12 mouse cellular contexts compared by ENCODE assay signal in genomic region chr6:17077720-17078119, GRCm38 (mm10). TPM values are rescaled to one million over a fixed set of nuclear protein-coding genes. Genes with fewer than 3 reads are reported as not detected.
DNase-seq lines count a peak whose midpoint lies in the region; ATAC-seq lines count a peak whose summit lies in the region.
"Had no signal": no experiment of that assay in that cellular context is flagged by ENCODE, and none has a peak within 500 bp of the region (broad histone marks: within the 10 kb centered on the region; RNA-seq: fewer than 3 reads in every experiment).

No protein-coding gene starts in this region.

- H3K4me2 ChIP-seq in hindbrain, embryonic 16.5 days (ENCODE audit: low read length) = no peak overlapping the region
- H3K4me2 ChIP-seq in hindbrain, embryonic 12.5 days (replicated peaks) = no peak overlapping the region

- 13% methylated on average over 3 of the region's 3 CpGs for WGBS in hindbrain, embryonic 16.5 days
- WGBS in hindbrain, embryonic 12.5 days = 8% methylated on average over 3 of the region's 3 CpGs

- no peaks in the 10 kb centered on the region for H3K27me3 ChIP-seq in hindbrain, embryonic 16.5 days (replicated peaks; ENCODE audit: control insufficient read depth, insufficient read depth, low read length)
- H3K27me3 ChIP-seq in hindbrain, embryonic 12.5 days = no peaks in the 10 kb centered on the region

- peak; percentile 54; the same call in 1 of the 2 replicates for ATAC-seq in hindbrain, embryonic 16.5 days
- no peak for ATAC-seq in hindbrain, embryonic 12.5 days (ENCODE audit: low FRiP score)
- ATAC-seq: CD4-positive, CD25-positive, alpha-beta regulatory T cell, adult 4 months had no signal

- peak; percentile 78 for DNase-seq in 3T3-L1 (ENCODE audit: low read depth, low spot score)
- DNase-seq in embryo, embryonic 11 days = peak; percentile 49
- peak; percentile 46 to 51 for DNase-seq in kidney, postnatal 36 days
- no peak for DNase-seq in frontal cortex, postnatal 25 days (ENCODE audit: low spot score in 2 of 2)
- no peak for DNase-seq in layer of hippocampus, postnatal 25 days (ENCODE audit: extremely low spot score in 1 of 2, low spot score in 1 of 2)
- no peak for DNase-seq in gastrocnemius, postnatal 10 days
- DNase-seq: gastrocnemius, postnatal 25 days; heart, postnatal 14 days had no signal

- H3K9me3 ChIP-seq in hindbrain, embryonic 16.5 days (ENCODE audit: control insufficient read depth, low read length) = no peaks in the 10 kb centered on the region
- no peaks in the 10 kb centered on the region for H3K9me3 ChIP-seq in hindbrain, embryonic 12.5 days (replicated peaks)

- no peak overlapping the region for H3K9ac ChIP-seq in hindbrain, embryonic 16.5 days (ENCODE audit: low read depth, low read length)
- H3K9ac ChIP-seq in hindbrain, embryonic 12.5 days = no peak overlapping the region
- H3K9ac ChIP-seq: liver, embryonic 14.5 days had no signal

- H3K4me3 ChIP-seq in hindbrain, embryonic 16.5 days (ENCODE audit: low read length) = no peak overlapping the region
- no peak overlapping the region for H3K4me3 ChIP-seq in hindbrain, embryonic 12.5 days

- no peak overlapping the region for H3K27ac ChIP-seq in hindbrain, embryonic 16.5 days (ENCODE audit: low read depth, low read length)
- no peak overlapping the region for H3K27ac ChIP-seq in hindbrain, embryonic 12.5 days
- H3K27ac ChIP-seq: liver, embryonic 14.5 days had no signal

- peaks cover 3% of the 10 kb centered on the region; the same call in 1 of the 2 replicates for H3K4me1 ChIP-seq in hindbrain, embryonic 16.5 days (ENCODE audit: control insufficient read depth, insufficient read depth, low read depth, low read length)
- H3K4me1 ChIP-seq in hindbrain, embryonic 12.5 days = peaks cover 13% of the 10 kb centered on the region

- no peaks in the 10 kb centered on the region for H3K36me3 ChIP-seq in hindbrain, embryonic 16.5 days (ENCODE audit: control insufficient read depth, insufficient read depth, low read length)
- no peaks in the 10 kb centered on the region for H3K36me3 ChIP-seq in hindbrain, embryonic 12.5 days

RNA-seq across cellular contexts. Expression of gene Tes, which starts 12.8 kb away (rescaled TPM):
- polyA plus RNA-seq in hindbrain, embryonic 16.5 days (2015; fragmentation: Nextera tagmentation; extraction: Ambion mirVana) = 55.5 and 58.8 TPM in 2 replicates
- 58.5 and 64.2 TPM in 2 replicates for polyA plus RNA-seq in hindbrain, embryonic 12.5 days (2016; fragmentation: Nextera tagmentation; extraction: Ambion mirVana)
- 1 to 10 TPM; 2.4 to 2.9 TPM for total RNA-seq in layer of hippocampus, postnatal 25 days (2021)
- total RNA-seq in gastrocnemius, postnatal 10 days (2021) = 1 to 10 TPM; 2.5 to 4.6 TPM

Comparison
In these comparisons a context has a peak if more than half of its experiments do, and no peak if none do; other contexts are left out.
1. DNase-seq: peak in 3T3-L1 (single experiment), embryo, embryonic 11 days (single experiment) and kidney, postnatal 36 days (2 of 2); none in frontal cortex, postnatal 25 days (0 of 2), layer of hippocampus, postnatal 25 days (0 of 2) and gastrocnemius, postnatal 10 days (single experiment).